Mouse (Mus musculus): ENCODE data around the gene Zmynd19. TPM values are rescaled to one million over a fixed set of nuclear protein-coding genes. Genes with fewer than 3 reads are reported as not detected.

The Zmynd19 gene
- total RNA-seq, 2 experiments from 2014 or later = 38.0 to 40.9 TPM

DNA sequence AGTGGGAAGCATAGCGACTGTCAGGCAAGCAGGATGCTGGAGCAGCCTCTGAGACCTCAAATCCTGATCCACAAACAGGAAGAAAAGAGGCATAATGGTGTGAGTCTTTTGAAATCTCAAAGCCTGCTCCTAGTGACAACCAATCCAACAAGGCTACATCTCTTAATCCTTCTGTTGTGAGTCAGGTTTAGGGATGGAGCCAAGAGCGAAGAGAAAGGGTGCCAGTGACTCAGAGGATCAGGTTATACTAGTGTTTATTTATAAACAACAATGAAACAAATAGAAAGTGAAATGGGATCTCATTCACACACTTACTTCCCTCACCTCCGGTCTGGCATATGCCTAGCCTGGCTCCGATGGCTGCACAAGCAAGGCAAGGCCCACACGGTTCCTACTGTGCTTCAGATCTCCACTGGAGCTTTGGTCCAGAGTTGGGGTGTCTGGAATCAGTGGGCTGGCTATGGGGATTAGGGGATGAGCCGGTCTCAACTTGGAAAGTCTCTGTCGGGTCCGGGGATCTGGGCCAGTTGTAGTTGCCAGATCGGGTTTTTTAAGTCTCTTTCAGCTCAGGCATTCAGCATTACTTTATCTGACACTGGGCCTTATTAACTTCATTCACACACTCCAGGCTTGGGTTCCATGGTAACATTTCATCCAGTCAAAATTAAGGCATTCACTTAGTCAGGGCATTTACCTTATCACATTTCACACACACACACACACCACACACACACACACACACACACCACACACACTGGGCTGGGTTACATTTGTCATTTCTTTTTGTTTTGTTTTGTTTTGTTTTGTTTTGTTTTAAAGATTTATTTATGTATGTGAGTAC, 54.6 kb downstream of the Zmynd19 start:
- intact Hi-C loops (cut with DNase I) = no loop called here
- DNase-seq (ENCODE audit: low spot score in 2 of 2) = no peak

GRCm38 (mm10) chr2:25006767-25007166, 57.2 kb downstream of the Zmynd19 start:
- no peak for DNase-seq (ENCODE audit: low spot score in 2 of 2)
- intact Hi-C loops (cut with DNase I) = no loop called here

- intact Hi-C loops (cut with DNase I) = no loop called here
- DNase-seq (ENCODE audit: low spot score in 2 of 2) = no peak
These were observed 58.7 kb downstream of the Zmynd19 start for GRCm38 (mm10) chr2:25008250-25008649.

Small RNA genes within 50 kb of the gene (microRNA-seq; reads per million reads assigned to microRNA genes)
- 0 reads per million in 2 experiments for gene Gm22875

Other genes starting within 250 kb of the Zmynd19 start
- gene Cacna1b, start 186.6 kb upstream of the Zmynd19 start, total RNA-seq (2021) = 100 to 1,000 TPM; 108 to 125 TPM
- gene Ehmt1, start 30.2 kb upstream of the Zmynd19 start, total RNA-seq (2021) = 10 to 100 TPM; 55.0 to 61.9 TPM
- gene Arrdc1, start 14.5 kb upstream of the Zmynd19 start, total RNA-seq (2021) = 10 to 100 TPM; 15.2 to 19.0 TPM
- 10 to 100 TPM; 27.7 to 30.9 TPM for gene Dph7, start 12.6 kb downstream of the Zmynd19 start, total RNA-seq (2021)
- 10 to 100 TPM; 85.4 to 96.4 TPM for gene Mrpl41, start 25.3 kb downstream of the Zmynd19 start, total RNA-seq (2021)
- gene Pnpla7, start 26.2 kb downstream of the Zmynd19 start, total RNA-seq (2021) = 10 to 100 TPM; 10.6 to 13.4 TPM
- gene Nsmf, start 104.6 kb downstream of the Zmynd19 start, total RNA-seq (2021) = 100 to 1,000 TPM; 565 to 580 TPM
- not detected for gene Entpd8, start 130.5 kb downstream of the Zmynd19 start, total RNA-seq (2021)
- gene Noxa1, start 145.4 kb downstream of the Zmynd19 start, total RNA-seq (2021) = not detected
- 10 to 100 TPM; 38.6 to 44.9 TPM for gene Nrarp, start 231.0 kb downstream of the Zmynd19 start, total RNA-seq (2021)
- gene Tor4a, start 247.1 kb downstream of the Zmynd19 start, total RNA-seq (2021) = 1 to 10 TPM; 1.7 to 2.6 TPM